Mouse (Mus musculus) cortical plate, adult 2 months (tissue): ENCODE data around the gene Tmem243.

ENCODE experiments used
- CTCF ChIP-seq: fragments of 200-500 bp; IDR thresholded peaks from 2 replicates; pipeline ENCODE4 v1.5.1; 2011; ENCODE audit warnings: mild to moderate bottlenecking, control low read depth, low read length; ENCODE audit not compliant: insufficient read depth; ENCODE audit errors: extremely low read depth
- POLR2A ChIP-seq: fragments of 200-500 bp; IDR thresholded peaks from 2 replicates; pipeline ENCODE4 v1.6.1; 2011; ENCODE audit warnings: mild to moderate bottlenecking, low read length, control low read depth; ENCODE audit not compliant: insufficient read depth; ENCODE audit errors: extremely low read depth

- TF ChIP-seq CTCF (no peak), POLR2A (no peak)
These were observed 8.0 kb downstream of the Tmem243 start for GRCm38 (mm10) chr5:9108490-9108889.
